Mouse (Mus musculus) thymus, postnatal 36 days (tissue): ENCODE results near the gene Fam126a.
A peak's percentile ranks its signal among the peaks of the same experiment; 100 is the strongest.

Source experiments
- DNase-seq, 2 experiments: peaks; one replicate each; pipeline ENCODE4 v3.0.0; 2022; ENCODE audit warnings: mixed read lengths in 2 of 2

The Fam126a gene

DNA sequence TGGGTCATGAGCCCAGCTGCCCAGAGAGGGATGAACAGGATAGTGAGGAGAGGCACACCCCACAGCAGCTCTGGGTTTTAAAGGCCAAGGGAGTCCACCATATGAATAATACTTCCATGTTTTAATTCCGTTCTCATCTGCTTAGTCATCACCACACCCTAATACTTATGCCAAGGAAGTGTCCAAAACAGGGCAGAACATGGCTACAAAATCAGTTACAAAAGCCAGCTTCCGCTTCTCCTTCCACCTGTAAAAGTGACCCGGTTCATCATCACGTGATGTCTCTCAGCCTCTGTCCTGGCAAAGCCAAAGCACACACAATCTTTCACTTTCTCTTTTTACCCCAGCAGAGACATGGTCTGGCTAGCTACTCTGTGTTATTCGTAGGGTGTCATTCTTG, 8.9 kb upstream of the Fam126a start:
- DNase-seq: no peak

DNA sequence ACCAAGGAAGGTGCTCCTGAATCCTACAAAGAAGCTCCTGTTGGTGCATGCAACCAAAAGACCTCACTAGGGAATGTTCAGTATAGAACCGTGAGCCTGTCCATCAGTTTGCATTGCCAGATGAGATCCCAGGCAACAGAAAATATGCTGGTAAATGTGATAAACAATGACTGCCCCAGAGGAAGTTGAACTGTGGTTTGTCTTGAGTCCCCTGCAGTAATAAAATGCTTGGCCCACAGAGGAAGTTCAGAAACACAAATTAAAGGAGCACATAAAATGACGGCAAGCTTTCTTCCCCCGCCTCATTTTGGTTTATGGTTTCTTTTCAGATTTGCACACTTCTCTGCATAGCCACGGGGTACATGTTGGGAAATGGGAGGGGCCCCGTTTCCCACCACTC, 8.3 kb upstream of the Fam126a start:
- DNase-seq: no peak

DNA sequence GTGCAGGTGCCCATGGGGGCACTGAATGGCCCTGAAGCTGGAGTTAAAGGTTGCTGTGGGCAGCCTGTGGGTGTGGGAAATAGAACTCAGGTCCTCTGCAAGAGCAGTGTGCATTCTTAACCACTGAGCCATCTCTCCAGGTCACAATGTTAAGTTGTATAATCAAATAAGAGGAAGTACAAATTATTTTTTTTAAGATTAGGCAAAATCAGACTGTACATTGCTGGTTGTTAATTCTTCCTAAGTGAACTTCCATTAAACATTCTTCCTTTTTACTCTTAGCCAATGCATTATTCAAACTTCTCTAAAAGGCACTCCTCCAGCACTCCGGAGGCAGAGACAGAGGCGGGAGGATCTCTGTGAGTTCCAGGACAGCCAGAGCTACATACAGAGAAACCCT, 7.7 kb upstream of the Fam126a start:
- no peak for DNase-seq

DNA sequence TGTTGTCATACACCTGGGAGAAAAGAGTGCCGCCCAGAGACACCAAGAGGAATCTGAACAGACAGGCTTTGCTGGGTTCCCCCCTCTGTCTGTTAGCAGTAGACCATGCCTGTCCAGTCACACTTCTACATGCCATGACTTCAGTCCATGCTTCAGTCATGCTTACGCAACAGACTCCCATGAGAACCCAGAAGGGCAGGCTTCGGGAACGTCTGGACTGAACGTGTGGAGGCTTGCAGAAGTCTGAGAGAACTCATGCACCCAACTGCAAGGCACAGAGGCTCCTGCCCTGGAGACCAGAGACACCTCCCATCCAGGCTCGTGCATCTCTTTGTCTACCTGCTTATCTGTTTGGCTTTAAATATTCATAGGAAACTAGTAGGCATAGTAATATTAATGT, 6.2 kb upstream of the Fam126a start:
- DNase-seq: no peak

DNA sequence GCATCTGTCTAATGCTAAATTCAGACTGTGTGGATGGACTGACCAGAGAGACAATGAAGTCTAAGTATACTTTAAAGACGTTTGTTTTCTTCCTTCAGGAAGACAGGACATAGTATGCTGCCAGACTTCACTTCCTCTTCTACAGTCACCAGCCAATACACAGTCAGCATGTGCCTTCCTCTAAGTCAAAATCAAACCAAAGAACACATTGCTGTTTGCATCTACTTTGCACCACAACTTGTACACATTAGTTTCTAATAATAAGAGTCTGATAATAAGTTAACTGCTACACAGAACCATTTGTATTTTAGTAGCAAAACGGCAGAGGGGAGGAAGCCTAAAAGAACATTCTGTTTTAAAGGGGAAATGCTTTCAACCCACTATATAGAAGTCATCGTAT, 4.5 kb upstream of the Fam126a start:
- DNase-seq: no peak

DNA sequence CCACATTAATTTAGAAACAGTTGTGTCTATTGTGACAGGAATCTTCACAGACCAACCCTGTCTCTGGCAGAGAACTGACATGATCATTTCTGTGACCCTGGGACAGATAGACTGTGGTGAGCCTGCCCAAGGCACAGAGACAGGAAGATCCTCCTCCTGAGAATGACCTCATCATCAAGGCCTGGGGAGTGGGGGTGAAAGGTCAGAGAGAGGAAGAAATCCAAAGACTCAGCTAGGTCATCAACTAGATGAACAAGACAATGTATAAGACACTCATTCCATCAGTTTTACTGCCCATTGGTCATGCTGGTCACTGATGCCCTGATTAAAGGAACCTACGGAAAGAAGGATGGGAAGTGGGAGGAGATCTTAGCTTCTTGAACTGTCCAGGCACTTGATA, 3.6 kb upstream of the Fam126a start:
- no peak for DNase-seq

DNA sequence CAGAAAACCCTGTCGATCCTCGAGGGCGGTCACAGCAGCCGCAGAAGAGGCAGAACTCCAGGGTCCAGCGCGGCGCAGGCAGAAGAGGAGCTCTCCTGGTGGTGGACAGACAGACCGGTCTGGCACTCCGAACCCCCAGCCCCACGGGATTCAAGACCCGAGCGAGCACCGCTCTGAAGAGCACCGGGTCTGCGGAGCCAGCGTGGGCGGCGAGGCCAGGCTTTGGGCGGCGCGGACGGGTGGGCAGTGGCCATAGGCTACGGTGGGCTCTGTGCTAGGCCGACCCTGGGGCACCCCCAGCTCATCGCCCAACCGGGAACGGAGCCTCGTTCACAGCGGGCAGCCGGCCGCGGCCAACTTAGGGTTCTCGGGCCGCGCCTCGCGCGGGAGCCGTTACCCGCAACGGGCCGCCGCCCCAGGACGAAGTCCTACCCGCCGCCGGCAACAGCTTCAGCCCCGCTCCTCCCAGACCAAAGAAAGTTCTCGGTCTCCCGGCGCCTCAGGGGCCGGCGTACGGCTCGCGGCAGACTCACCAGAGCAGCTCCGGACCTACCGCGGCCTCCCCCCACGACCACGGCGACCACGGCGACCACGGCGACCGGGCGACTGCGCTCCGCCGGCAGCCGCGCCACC, 428 bp downstream of the Fam126a start:
- DNase-seq: peak in 1 of 2 experiments; percentile 55

DNA sequence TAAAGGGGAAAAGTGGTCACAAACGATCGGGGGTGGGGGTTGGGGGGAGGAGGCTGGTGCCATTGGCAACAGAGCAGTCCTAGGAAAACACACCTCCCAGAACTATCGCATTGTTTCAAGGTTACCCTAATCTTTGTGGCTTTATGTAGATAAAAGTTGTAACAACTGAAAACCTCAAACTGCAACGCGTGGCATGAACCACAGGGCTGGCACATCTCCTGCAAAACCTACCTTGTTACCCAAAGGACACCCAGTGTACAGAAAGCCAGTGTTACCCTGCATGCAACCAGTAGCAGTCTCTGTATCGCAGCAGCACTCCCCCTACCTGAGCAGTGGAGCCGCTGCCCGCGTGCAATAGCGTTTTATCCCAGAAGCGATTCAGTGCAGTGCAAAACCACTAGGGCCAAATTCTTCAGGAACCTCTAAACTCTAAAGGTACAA, 1.1 kb downstream of the Fam126a start:
- DNase-seq: peak; percentile 68 to 72

DNA sequence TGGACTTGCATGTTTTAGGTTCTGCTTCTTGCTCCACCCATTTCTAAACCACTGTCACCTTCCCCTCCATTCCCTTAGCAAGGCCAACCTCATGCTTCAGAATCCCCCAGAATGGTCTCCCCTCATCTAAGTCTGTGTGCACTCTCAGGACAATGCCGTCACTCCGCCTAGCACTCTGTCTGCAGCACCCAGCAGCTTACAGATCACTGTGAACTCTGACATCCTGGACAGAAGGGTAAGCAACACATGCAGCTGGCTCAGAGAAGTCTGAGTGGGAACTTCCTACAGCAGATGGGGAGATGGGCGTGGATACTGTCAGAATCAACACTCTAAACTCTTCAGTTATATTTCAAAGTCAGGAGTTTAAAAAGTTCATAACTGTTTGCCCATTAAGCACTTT, 5.5 kb downstream of the Fam126a start:
- DNase-seq: no peak

DNA sequence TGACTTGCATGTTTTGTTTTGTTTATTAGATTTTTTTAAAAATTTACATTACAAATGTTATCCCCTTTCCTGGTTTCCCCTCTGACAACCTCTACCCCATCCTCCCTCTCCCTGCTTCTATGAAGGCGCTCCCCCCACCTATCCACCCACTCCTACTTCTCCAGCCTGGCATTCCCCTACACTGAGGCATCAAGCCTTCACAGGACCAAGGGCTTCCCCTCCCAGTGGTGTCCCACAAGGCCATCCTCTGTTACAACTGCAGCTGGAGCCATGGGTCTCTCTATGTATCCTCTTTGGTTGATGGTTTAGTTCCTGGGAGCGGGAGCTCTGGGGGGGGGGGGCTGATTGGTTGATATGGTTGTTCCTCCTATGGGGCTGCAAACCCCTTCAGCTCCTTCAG, 7.3 kb downstream of the Fam126a start:
- DNase-seq: no peak

DNA sequence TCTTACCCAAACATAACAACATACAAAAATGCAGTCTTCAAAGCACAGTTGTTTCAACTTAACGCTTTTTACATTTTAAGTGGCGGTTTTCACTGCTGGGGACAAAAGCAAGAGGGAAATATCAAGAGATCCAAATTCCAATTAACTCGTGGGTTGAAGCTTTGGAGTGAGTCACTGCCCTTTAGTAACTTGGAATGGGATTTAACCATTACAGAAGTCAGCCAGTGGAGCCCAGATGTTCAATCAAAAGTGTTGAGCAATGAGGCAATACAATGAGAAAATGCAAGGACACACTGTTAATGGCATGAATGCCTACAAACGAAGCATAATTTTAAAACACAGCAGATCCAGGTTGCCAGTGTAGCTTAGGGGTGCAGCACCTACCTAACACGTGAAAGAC, 8.8 kb downstream of the Fam126a start:
- no peak for DNase-seq

DNA sequence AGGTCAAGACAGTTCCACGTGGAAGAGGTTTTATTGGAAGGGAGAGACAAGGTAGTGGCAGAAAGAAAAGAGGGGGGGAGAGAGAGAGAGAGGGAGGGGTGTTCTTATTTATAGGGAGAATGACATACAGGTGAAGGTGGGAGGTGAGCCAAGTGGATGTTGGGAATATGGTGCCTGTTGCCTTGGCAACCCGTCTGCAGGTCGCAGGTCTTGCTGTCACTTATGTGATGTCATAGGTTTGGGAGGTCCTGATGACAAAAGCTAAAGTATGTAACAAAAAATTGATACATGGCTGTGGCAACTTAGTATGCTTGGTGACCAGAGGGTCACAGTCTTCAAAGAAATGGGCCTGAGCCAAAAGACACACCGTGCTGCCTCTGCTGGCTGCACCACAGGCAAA, 10.1 kb downstream of the Fam126a start:
- no peak for DNase-seq

DNA sequence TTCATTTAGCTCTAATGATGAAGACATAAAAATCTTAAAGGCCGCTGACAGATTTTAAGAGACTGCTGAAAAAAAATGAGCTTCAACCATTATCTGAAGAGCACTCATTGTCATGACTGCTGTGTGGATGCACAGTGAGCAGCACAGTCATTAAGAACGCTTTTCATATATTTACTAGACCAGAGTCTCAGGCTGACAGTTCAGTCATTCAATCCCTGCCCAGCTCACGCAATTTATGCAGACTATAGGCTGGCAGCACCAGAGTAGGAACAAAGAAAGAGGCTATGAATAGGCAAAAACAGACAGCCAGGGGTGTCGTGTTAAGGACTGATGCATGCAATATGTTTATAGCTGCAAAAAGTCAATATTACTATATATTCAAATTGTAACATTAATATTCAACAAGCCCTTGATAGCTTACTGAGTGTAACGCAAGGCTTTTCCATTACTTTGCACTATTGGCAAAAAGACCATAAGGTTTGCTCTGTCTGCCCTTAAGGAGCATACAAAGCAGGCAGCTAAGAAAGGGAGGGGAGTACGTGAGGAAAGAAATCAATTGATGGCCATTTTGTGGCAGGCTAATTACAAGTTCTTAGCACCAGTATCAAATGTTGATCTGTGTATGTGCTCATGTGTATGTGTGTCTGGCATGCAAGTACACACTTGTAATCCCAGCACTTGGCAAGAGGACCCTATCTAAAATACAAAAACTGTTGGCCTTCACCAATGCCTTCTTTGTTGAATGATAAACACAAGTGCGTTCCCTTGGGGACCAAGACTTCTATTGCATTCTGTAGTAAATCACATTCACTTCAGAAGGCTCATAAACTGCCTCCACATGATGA, 10.9 kb downstream of the Fam126a start:
- DNase-seq: no peak

DNA sequence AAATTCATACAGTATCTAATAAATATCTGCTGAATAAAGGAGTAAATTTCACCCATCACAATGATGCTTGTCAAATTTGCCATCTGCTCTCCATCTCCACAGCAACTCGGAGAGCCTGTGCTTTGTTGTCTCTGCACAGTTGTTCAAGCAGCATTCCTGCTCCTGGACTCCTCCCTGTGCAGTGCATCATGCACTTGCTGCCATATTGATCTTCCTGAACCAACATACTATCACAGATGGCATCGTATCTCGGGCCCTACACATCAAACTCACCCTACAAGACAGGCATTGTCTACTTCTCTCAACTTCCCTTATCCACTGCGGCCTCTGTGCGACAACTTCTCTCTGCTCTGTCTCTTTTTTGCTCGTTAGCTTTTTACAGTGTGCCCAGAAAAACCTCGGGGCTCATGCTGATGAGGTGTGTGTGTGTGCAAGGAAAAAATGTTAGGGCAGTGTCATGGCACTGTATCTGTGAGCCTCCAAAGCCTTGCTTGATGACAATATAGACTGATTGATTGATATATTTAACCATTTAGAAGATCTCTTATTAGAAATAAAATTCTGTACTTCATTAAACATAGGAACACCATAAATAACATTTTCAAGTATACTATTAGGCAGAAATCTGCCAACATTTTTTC, 11.7 kb downstream of the Fam126a start:
- no peak for DNase-seq

DNA sequence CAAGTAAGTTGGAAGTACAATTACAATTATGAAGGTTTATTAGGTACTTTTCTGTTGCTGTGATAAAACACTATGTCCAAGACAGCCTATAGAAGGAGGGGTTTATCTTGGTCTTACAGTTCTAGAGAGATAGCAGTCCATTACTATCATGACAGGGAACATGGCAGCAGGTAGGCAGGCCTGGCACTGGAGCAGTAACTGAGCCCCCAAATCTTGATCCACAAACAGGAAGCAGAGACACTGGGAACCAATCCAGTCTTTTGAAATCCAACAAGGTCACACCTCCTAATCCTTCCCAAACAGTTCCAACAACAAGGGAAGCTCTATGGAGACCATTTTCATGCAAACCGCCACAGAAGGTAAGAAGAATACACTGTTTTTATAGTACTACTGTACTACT, 13.6 kb downstream of the Fam126a start:
- no peak for DNase-seq

DNA sequence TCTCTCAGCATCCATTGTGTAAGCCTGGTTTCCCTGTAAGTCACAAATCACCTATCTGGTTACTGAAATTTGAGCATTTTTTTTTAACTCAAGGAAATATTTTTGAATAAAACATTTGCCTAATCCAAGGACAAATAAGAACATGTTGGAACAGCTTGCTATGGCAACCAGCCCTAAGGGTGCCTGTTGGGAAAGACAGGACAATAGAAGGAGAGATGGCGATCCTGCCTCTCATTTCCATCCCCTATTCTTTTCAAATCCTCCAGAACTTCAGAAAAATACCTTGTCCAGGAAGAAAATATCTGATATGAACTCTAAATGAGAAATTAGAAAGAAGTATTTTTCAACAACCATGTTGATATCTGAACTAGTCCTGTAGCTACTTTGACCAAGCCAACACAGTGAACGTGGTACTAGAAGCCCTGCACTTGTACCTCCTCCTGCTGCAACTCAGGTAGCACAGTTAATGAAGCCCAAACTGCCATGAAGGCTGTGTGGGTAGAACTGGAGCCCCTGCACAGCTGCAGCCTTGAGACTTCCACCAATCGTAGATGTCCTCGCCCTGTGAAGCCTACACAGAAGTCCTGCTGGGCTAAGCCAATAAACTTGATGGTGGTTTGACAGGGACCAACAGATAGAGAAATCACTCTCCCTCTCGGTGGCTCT, 17.0 kb downstream of the Fam126a start:
- no peak for DNase-seq

DNA sequence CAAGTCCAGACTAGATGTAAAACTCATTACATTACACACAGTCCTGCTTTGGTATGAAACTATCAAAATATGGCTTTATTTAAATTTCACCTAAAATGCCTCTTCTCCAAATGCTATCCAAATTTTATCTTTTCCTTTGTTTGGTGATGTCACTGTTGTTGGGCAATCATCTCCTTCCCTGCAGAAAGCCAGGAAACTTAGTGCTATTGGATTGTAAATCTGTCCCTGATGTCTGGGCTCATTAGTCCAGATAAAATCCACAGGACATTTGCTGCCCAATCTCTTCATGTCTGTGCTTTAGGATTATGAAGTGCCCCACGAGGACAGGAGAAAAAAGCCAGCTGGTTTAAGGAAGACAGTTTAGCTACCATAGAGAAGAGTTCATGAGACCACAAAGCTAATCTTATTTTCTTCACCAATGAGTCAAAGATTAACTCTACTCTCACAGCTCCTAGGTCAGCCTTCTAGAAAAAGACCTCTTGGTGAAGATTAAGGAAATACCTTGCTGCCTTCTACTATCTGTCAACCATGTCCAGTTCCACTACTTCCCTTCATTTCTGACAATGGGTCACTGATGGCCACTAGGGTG, 31.3 kb downstream of the Fam126a start:
- DNase-seq: no peak

DNA sequence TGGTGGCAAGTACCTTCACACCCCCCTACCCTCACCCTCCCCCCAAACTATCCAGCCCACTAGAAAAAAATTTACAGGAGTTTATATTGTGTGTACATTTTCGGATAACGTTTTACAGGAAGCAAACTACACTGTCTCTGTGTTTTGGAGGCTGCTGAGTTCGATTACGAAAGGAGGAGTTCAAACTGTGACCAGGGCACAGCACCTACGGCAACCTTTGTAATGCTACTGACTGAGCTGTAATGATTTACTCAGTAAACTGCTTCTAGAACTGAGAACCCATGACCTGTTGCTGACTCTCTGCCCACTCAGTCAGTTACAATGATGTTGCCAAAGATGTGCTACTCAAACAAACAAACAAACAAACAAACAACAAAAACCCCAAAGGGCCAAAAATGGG, 34.5 kb downstream of the Fam126a start:
- DNase-seq: no peak

DNA sequence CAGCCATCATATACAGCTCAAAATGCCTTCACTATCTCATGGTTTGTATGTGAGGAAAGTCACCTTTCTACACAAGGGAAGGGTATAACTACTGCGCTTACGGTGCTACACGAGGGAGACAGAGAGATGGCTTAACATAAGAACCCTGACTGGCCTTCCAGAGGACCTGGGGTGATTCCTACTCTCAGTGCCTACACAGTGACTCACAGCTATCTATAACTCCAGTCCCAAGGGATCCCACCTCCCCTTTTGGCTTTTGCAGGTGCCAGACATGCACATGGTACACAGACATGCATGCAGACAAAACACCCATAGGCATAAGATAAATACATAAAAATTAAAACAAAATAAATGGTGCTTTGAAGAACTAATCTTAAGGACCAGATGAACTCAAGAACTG, 35.6 kb downstream of the Fam126a start:
- no peak for DNase-seq

DNA sequence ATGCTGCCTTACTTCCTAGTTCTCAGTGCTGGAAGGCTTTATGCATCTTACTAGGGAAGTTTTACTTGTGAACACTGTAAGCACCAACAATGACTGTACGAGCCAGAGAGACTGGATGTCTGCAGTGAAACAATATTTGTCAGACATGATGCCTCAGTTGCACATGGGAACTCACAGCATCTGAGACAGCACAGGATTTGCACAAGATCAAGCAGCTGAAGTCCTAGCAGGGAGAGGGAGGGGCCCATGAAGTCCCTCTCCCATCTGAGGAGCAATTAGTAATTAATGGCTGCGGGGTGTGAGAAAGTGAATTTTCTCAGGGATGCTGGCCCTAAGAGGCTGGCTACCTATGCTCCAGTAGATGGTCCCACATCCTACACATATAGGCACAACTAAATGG, 36.3 kb downstream of the Fam126a start:
- DNase-seq: no peak

DNA sequence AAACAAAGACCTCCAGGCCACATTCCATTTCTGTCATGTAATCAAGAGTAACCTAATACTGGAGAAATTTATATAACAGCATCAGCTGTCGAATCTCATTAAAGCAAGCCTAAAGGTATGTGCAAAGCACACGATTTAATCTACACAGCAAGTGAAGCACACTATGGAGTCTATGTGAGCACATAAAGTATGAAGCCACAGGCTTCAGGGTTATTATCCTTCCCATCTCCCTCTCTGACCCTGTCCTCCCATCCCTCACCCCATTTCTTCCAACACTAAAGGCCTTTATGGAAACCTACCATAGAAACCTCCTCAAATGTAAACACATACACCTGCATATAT, 37.0 kb downstream of the Fam126a start:
- DNase-seq: no peak

DNA sequence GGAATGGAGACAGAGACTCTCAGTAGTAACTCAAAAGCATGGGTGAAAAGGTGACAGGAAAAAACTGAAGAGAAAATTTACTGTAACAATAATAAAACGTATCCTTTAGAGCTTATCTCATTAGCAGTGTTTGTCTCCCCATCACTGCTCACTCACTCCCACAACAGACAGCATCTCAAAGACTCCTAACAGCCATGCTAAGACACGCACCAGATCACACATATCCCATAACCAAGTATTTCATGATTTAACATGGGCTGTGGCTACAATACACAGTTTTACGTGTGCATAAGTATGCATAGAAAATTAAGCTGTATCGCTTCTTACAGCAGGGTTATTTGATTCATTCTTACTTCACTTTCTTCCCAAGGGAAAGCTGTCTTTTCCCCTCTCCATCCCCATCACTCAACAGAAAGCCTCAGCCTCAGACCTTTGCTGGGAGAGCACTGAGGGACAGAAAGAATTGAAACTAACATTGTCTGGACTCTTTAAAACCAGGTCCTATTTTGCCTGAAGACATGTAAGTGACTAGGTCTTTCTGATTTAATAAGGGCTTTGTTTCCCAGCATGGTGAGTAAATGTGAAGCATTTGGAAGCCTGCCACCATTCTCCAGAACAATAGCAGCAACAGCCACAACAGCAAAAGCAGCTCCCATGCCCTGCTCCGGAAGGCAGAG, 37.5 kb downstream of the Fam126a start:
- DNase-seq: no peak

DNA sequence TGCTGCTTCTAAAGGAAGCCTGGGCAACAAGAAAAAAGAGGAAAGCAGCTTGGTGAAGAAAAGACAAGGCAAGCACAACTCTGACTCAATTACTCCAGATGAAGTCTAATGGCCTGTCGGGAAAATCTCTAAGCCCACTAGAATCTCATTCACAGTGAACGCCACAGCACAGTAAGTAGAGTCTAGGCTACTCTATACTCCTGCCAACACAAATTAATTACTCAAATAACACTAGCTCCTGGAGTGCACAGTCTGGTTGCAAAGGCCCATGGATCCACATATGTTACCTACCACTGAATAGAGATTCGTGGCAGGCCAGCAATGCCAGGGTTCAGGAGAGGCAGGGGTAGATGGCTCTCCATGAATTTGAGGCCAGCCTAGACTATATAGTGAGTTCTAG, 40.5 kb downstream of the Fam126a start:
- DNase-seq: no peak
